Mouse (Mus musculus): Measurements from ENCODE around the gene Csgalnact2. TPM values are rescaled to one million over a fixed set of nuclear protein-coding genes. Genes with fewer than 3 reads are reported as not detected.

The Csgalnact2 gene
- total RNA-seq (2014; rRNA removed) = 8.1 and 8.7 TPM in 2 replicates
- polyA plus RNA-seq (2012; rRNA removed) = 1.1 and 1.2 TPM in 2 replicates

GRCm38 (mm10) chr6:118138731-118139709 lies at the start of gene Csgalnact2:
Csgalnact2 (minus strand) TSS chr6:118139140.
- H3K4me3 ChIP-seq (ENCODE audit: insufficient read depth, low read depth, low read length) = peak within 1 kb of the TSS; percentile 83
- WGBS = 8% methylated on average over 58 of the region's 66 CpGs
- H3K36me3 ChIP-seq (ENCODE audit: control insufficient read depth, insufficient read depth, low read length) = no peaks in the 10 kb centered on the region
- DNase-seq (ENCODE audit: extremely low read depth, low read depth, low spot score) = peak; percentile 76
- TF ChIP-seq CTCF (IDR thresholded peaks at IDR 0.05; ENCODE audit: low read depth, low read length) (0 out of 2 replicates have a peak, but pooled peaks have one; percentile 10), POLR2A (IDR thresholded peaks at IDR 0.05; ENCODE audit: extremely low read depth, insufficient read depth, low read length) (peak; percentile 58)
- peaks cover 3% of the 10 kb centered on the region; the same call in 1 of the 2 replicates for H3K79me2 ChIP-seq (ENCODE audit: control insufficient read depth, insufficient read depth, low read length)
- H3K4me1 ChIP-seq (ENCODE audit: control insufficient read depth, insufficient read depth, low read length) = peaks cover 1% of the 10 kb centered on the region; the same call in 1 of the 2 replicates
- H3K27ac ChIP-seq (replicated peaks; ENCODE audit: insufficient read depth, low read depth, low read length) = peak within 1 kb of the TSS; percentile 42
- H3K27me3 ChIP-seq (ENCODE audit: control insufficient read depth, insufficient read depth, low read length) = no peaks in the 10 kb centered on the region
- peak within 1 kb of the TSS; percentile 91 for H3K9ac ChIP-seq (ENCODE audit: low read depth, low read length)

DNA sequence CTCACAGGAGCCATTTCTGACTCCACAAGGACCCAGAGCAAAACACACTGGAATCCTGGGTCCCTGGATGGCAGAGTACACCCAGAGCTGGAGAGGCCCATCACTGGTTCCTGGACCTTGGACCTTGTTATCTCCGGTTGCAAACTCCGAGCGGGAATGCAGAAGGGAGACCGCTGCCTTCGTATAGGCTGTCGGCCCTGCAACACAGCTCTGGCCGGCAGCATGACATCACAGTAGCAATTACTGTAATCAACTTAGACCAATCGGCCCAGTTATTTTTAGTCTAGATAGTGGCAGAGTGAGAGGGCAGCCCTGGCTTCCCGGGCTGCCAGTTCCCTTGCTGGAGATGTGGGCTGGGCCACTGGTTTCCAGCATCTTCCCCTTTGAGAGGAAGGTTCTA lies 49.7 kb upstream of the Csgalnact2 start:
- no peaks in the 10 kb centered on the region for H3K27me3 ChIP-seq (ENCODE audit: control insufficient read depth, insufficient read depth, low read length)
- no peaks in the 10 kb centered on the region for H3K4me1 ChIP-seq (ENCODE audit: control insufficient read depth, insufficient read depth, low read length)
- no peak overlapping the region for H3K9ac ChIP-seq (ENCODE audit: low read depth, low read length)
- DNase-seq (ENCODE audit: extremely low read depth, low read depth, low spot score) = no peak
- 14% methylated on average over 9 of the region's 9 CpGs for WGBS
- no peak for TF ChIP-seq POLR2A (IDR thresholded peaks at IDR 0.05; ENCODE audit: extremely low read depth, insufficient read depth, low read length)
- no peak for TF ChIP-seq CTCF (IDR thresholded peaks at IDR 0.05; ENCODE audit: low read depth, low read length)
- no peak overlapping the region for H3K27ac ChIP-seq (replicated peaks; ENCODE audit: insufficient read depth, low read depth, low read length)
- H3K4me3 ChIP-seq (ENCODE audit: insufficient read depth, low read depth, low read length) = no peak overlapping the region
- no peaks in the 10 kb centered on the region for H3K36me3 ChIP-seq (ENCODE audit: control insufficient read depth, insufficient read depth, low read length)
- no peaks in the 10 kb centered on the region for H3K79me2 ChIP-seq (ENCODE audit: control insufficient read depth, insufficient read depth, low read length)

DNA sequence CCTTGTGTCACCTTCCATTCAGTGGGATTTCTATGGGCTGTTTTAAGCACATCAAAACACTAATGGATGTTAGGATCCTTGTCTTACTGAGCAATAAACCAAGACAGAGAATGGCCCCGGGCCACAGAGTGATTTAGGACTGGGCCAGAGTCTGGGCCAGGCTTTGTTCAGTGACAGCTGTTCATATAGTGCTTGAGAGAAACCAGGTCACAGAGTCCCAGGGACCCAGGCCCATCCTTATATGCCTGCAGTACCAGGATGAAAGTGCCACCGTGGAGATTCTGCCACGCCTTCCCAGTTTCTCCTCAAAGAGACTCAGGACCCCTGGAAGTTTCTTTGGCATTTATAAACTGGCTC lies 48.3 kb upstream of the Csgalnact2 start:
- no peak for DNase-seq (ENCODE audit: extremely low read depth, low read depth, low spot score)
- Histone ChIP-seq H3K4me3 (ENCODE audit: insufficient read depth, low read depth, low read length) (no peak overlapping the region), H3K4me1 (ENCODE audit: control insufficient read depth, insufficient read depth, low read length) (no peaks in the 10 kb centered on the region), H3K36me3 (ENCODE audit: control insufficient read depth, insufficient read depth, low read length) (no peaks in the 10 kb centered on the region), H3K27me3 (ENCODE audit: control insufficient read depth, insufficient read depth, low read length) (no peaks in the 10 kb centered on the region), H3K9ac (ENCODE audit: low read depth, low read length) (no peak overlapping the region), H3K27ac (replicated peaks; ENCODE audit: insufficient read depth, low read depth, low read length) (no peak overlapping the region), H3K79me2 (ENCODE audit: control insufficient read depth, insufficient read depth, low read length) (no peaks in the 10 kb centered on the region)
- WGBS = 94% methylated on average over 3 of the region's 3 CpGs
- no peak for TF ChIP-seq POLR2A (IDR thresholded peaks at IDR 0.05; ENCODE audit: extremely low read depth, insufficient read depth, low read length)
- no peak for TF ChIP-seq CTCF (IDR thresholded peaks at IDR 0.05; ENCODE audit: low read depth, low read length)

- H3K27me3 ChIP-seq (ENCODE audit: control insufficient read depth, insufficient read depth, low read length) = no peaks in the 10 kb centered on the region
- H3K4me3 ChIP-seq (ENCODE audit: insufficient read depth, low read depth, low read length) = no peak overlapping the region
- no peaks in the 10 kb centered on the region for H3K79me2 ChIP-seq (ENCODE audit: control insufficient read depth, insufficient read depth, low read length)
- no peak for DNase-seq (ENCODE audit: extremely low read depth, low read depth, low spot score)
- TF ChIP-seq CTCF (IDR thresholded peaks at IDR 0.05; ENCODE audit: low read depth, low read length) (no peak), POLR2A (IDR thresholded peaks at IDR 0.05; ENCODE audit: extremely low read depth, insufficient read depth, low read length) (no peak)
- no peaks in the 10 kb centered on the region for H3K36me3 ChIP-seq (ENCODE audit: control insufficient read depth, insufficient read depth, low read length)
- WGBS = 78% methylated on average over 17 of the region's 17 CpGs
- H3K4me1 ChIP-seq (ENCODE audit: control insufficient read depth, insufficient read depth, low read length) = no peaks in the 10 kb centered on the region
- H3K27ac ChIP-seq (replicated peaks; ENCODE audit: insufficient read depth, low read depth, low read length) = no peak overlapping the region
- H3K9ac ChIP-seq (ENCODE audit: low read depth, low read length) = no peak overlapping the region
These were observed 47.8 kb upstream of the Csgalnact2 start for GRCm38 (mm10) chr6:118186620-118187284.

DNA sequence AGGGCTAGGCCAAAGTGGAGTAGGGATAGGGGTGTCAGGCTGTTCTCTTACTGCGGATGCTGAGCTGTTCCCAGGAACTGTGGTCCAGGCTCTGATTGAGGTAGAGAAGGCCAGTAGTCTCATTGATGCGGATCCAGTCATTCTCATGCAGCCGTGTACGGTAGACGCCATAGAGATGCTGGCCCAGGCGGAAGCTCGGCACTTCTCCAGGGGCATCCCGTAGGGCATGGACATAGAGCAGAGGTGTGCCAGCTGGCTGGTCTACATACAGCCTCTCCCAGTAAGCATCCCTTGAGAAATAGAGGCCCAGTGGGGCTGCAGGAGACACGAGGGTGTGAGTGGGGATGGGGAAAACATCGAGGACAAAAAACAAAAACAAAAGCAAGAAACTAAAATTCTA lies 45.2 kb upstream of the Csgalnact2 start:
- Histone ChIP-seq H3K36me3 (ENCODE audit: control insufficient read depth, insufficient read depth, low read length) (no peaks in the 10 kb centered on the region), H3K4me3 (ENCODE audit: insufficient read depth, low read depth, low read length) (no peak overlapping the region), H3K9ac (ENCODE audit: low read depth, low read length) (no peak overlapping the region), H3K4me1 (ENCODE audit: control insufficient read depth, insufficient read depth, low read length) (no peaks in the 10 kb centered on the region), H3K27ac (replicated peaks; ENCODE audit: insufficient read depth, low read depth, low read length) (no peak overlapping the region), H3K79me2 (ENCODE audit: control insufficient read depth, insufficient read depth, low read length) (no peaks in the 10 kb centered on the region), H3K27me3 (ENCODE audit: control insufficient read depth, insufficient read depth, low read length) (no peaks in the 10 kb centered on the region)
- no peak for DNase-seq (ENCODE audit: extremely low read depth, low read depth, low spot score)
- no peak for TF ChIP-seq CTCF (IDR thresholded peaks at IDR 0.05; ENCODE audit: low read depth, low read length)
- TF ChIP-seq POLR2A (IDR thresholded peaks at IDR 0.05; ENCODE audit: extremely low read depth, insufficient read depth, low read length) = no peak
- WGBS = 88% methylated on average over 10 of the region's 10 CpGs
